Mouse (Mus musculus) frontal cortex, postnatal 14 days (tissue): ENCODE measurements at regions not wholly inside any gene's neighbourhood (a gene's known extent, or its start where the extent isn't known, plus 50 kb on each side); places are given as distances from the start of the nearest gene placed in this dataset.

Experiments used
- DNase-seq, 2 experiments: peaks; one replicate each; pipeline ENCODE4 v3.0.0; 2022; ENCODE audit warnings: low spot score in 2 of 2

- DNase-seq = no peak
These were observed 401.2 kb upstream of the Nr2f2 start for GRCm38 (mm10) chr7:70767697-70768096.

- no peak for DNase-seq
These were observed 390.1 kb upstream of the Nr2f2 start for GRCm38 (mm10) chr7:70756676-70757075.

DNA sequence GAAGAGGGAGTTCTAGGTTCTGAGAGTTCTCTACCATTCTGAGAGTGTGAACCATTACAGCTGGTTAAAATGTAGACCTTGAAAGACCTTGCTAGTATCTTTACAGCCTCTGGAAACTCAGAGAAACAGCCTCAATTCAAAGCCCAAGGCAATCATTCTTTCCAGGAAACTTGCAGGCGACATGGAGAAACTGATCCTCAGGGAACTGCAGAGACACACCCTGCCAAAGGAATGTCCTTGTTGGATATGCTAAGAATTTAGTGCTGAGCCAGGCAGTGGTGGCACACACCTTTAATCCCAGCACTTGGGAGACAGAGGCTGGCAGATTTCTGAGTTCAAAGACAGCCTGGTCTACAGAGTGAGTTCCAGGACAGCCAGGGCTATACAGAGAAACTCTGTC lies 388.3 kb upstream of the Nr2f2 start:
- no peak for DNase-seq

DNA sequence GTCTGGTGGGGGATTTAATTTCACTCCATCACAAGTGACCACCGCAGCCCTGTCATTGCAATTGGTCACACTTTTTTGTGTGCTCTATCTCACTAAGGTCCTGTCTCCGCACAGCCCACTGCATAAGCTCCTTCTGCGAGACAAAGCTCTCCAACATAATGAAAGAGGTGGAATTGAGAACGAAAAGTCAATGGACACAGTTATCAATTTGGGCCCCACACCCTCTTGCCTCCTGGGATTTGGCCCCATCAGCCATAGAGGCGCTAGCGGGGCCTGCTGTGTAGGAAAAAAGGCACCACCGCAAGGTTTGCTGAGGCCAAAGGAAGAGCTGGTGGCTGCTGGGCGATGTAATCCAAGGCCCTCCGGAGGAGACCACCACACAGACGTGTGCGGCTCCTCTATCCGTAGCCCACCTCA lies 386.3 kb upstream of the Nr2f2 start:
- no peak for DNase-seq

GRCm38 (mm10) chr7:70748884-70749283 lies 382.3 kb upstream of the Nr2f2 start:
- DNase-seq = no peak

- no peak for DNase-seq
These were observed 381.8 kb upstream of the Nr2f2 start for GRCm38 (mm10) chr7:70748345-70748744.

- no peak for DNase-seq
These were observed 377.8 kb upstream of the Nr2f2 start for GRCm38 (mm10) chr7:70744296-70744695.

DNA sequence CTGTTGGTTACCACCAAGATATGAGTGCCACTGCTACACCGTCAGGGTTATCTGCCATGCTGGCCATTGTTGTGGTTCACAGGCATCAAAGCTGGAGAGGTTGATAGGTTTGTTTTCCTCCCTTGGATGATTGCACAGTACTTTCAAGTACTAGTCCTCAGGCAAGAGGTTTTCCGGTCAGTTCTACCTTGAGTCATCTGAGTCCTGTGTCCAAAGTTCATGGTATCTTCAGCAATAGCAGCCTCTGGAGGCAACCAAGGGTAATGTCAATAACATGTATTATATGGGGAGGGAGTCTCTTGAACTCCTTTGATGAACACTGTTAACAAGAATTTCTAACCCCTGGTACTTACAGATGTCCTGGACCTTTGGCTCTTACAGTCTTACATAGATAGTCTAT lies 369.1 kb upstream of the Nr2f2 start:
- DNase-seq = no peak

DNA sequence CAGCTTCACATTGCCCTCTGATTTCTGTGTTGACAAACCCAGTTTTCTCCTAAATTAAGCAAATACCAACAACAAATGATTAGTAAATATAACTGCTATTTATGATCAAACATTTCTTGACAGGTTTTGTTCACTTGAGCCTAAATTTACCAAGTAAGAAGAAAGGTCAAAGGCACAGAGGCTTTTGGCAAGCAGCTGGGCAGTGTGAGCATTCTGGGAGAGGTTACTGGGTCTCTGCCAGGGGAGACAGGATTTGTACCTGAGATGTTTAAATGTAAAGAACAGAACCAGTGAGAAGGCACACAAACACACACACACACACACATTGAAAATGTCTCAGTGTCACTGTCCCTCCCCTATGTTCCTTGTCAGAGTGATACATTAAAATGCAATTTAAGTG lies 367.0 kb upstream of the Nr2f2 start:
- no peak for DNase-seq

DNA sequence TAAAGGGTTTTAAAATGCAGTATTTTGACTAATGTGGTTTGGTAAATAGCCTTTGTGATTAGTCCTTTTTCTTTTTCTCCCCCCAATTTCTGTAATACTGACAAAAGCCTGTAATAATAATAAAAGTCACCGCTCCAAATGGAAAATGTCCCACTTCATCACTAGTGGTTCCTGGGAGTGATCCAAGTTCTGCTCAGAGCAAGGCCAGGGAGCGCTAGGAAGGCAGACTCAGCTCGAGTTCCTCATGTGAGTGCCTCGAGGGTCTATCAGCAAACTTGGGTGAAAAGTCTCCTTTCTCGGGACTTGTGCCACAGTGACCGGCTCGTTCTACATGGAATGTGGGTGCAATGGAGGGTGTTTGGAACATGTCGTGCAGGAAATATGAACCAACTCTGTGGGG lies 363.4 kb upstream of the Nr2f2 start:
- DNase-seq = no peak

DNA sequence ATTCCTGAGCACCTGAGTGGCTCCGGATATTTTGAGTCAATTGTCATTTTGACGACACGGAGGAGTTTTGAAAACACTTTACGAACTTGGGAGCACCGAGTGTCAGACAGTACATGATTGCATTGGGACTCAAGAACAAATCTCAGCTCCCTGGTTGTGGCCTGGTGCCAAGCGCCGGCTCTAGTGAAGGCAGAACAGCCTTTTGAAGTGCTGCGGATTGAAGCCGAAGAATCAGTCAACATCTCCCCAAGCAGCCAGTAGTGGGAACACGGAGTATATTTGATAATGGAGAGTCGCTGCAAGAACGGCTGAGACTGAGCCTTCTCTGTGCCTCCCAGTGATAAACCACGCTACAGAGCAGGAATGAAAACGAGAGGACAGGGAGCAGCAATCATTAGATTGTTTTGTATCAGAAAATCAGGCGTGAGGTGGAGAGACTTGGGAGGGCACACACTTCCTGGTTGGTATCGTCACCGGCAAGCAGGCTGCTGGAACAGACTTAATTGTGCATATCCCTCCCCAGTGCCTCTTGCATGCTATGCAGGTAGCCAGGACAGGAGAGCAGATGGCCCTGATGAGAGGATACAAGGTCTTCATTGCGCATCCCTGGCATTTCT lies 351.7 kb upstream of the Nr2f2 start:
- DNase-seq = no peak

DNA sequence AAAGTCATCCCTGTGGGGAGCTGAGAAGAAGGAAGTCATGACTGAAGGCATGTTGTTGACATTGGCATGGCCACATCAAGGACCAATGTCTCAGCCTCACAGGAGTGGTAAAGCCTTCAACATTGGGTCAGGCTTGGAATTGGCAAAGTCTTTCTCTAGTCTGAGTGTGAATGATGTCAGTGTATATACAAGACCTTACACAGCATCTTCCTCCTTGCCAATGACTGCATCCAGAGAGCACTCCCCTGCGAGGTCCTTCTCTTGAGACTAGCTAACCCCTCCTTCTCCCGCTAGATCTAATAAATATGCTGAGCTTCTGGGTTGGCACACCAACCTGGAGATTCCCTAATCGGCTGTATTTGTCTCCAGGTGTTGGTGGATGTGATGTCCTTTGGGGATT lies 351.1 kb upstream of the Nr2f2 start:
- DNase-seq = no peak

GRCm38 (mm10) chr7:70716811-70717458 lies 350.4 kb upstream of the Nr2f2 start:
- no peak for DNase-seq

DNA sequence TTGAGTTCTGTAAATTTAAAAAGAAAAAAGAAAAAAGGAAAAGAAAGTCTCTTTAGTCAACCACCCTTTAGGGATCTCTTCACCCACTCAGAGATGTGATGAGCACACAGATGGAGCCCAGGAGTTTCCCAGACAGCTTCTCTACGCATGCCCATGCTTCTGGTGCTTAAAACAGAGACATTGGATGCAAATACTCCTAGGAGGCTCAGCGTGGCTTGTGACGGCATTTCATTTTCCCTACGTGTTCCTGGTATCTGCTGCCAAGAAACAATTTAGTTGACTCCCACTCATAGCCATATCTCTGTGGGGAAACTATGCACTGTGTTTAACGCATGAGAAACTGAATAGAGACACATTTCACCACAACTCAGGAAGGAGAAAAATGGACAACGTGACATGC lies 345.6 kb upstream of the Nr2f2 start:
- DNase-seq = peak; percentile 37 to 57

DNA sequence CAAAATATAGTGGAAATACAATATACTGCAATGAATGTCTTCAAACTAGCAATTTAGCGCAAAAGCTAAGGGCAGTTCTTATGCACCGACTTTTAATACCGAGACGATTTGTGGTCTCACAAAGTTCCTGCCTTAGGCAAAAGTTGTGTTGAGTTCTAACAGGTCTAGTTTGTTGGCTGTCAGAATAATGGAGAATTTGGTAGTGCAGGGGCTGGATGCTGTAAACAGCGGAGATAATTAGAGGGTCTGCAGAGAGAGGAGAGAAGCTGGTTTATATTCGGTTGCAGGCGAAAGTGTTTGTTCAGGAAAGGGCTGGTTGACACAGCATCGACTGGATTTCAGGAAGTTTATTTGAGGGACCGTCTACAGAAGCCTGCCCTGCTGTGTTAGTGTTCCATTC lies 339.7 kb upstream of the Nr2f2 start:
- no peak for DNase-seq

GRCm38 (mm10) chr7:70703784-70704183 lies 337.2 kb upstream of the Nr2f2 start:
- DNase-seq = no peak

- DNase-seq = no peak
These were observed 333.9 kb upstream of the Nr2f2 start for GRCm38 (mm10) chr7:70700461-70700860.

DNA sequence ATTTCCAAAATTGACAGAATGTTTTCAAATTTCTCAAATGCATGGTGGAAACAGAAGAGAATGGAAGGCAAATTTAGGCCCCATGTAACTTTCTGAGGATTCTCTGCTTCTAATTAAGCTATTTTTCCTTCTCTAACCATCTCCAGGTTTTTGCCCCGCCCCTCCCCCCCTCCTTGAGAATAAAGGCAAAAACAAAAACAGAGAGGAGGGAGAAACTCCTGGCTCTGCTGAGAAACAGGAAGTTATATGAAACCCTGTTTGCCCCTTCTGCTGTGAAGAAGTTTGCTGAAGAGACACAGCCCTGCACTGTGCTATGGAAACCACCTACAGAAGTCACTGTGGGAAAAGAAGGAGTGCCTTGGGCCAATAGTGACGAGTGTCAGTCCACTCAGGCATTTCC lies 332.9 kb upstream of the Nr2f2 start:
- DNase-seq = no peak

- no peak for DNase-seq
These were observed 332.5 kb upstream of the Nr2f2 start for GRCm38 (mm10) chr7:70698986-70699385.

GRCm38 (mm10) chr7:70692160-70692559 lies 325.6 kb upstream of the Nr2f2 start:
- DNase-seq = no peak

GRCm38 (mm10) chr7:70690845-70691244 lies 324.3 kb upstream of the Nr2f2 start:
- no peak for DNase-seq

DNA sequence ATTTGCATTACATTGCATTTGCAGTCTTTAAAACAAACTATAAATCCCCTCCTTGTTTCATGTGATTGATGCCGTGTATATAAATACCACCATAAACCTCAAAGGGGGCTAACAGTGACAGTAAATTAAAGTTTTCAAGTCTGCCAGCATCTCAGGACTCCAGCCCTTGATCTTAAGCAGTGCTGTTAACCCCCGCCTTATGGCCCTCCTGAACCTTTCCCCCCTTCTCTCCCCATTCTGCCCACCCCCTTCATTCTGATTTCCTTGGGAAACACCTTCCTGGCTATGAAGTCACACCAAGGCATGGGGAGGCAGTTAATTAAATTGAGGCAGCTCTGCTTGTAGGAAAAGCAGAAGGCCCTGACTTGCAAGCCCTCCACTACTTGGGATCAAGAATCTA lies 302.5 kb upstream of the Nr2f2 start:
- DNase-seq = no peak

DNA sequence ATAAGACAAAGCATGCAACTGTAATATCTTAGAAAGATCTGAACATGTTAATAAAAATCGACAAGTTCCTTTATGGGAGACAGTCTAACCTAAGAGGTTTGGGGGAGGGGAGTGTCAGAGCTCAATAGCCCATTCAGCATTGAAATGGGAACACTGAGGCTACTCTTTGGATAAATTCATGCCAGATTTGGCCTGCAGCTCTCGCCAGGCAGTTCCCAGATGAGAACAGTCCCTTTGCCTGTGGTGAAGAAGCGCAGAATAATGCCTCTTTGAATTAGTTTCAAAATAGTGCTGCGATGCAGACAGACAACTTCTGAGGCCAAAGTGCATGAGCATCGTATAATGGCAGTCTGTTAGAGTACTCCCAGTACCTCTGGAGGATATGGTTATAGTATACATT lies 293.6 kb upstream of the Nr2f2 start:
- peak; percentile 5 to 7 for DNase-seq
